Mouse (Mus musculus) neutrophil, adult 5-6 weeks (primary cell): Measurements from ENCODE around the gene Khk. TPM values are rescaled to one million over a fixed set of nuclear protein-coding genes. Genes with fewer than 3 reads are reported as not detected.

Experiments
- ATAC-seq: fragments of 151-379, 151-347 bp; 2 replicates; pipeline ENCODE4 v1.8.0; 2017; ENCODE audit warnings: mild to moderate bottlenecking, moderate TSS enrichment; ENCODE audit not compliant: insufficient number of reproducible peaks, poor library complexity, low FRiP score, severe bottlenecking; ENCODE audit errors: extremely low read depth
- total RNA-seq: library from RNA; stranded (forward); fragments of 200-1000 nt; gene quantifications from 2 replicates; pipeline ENCODE4 v1.2.3, GENCODE M21; 2017

The Khk gene
- total RNA-seq, 1 experiment from 2014 or later = 28.2 TPM

DNA sequence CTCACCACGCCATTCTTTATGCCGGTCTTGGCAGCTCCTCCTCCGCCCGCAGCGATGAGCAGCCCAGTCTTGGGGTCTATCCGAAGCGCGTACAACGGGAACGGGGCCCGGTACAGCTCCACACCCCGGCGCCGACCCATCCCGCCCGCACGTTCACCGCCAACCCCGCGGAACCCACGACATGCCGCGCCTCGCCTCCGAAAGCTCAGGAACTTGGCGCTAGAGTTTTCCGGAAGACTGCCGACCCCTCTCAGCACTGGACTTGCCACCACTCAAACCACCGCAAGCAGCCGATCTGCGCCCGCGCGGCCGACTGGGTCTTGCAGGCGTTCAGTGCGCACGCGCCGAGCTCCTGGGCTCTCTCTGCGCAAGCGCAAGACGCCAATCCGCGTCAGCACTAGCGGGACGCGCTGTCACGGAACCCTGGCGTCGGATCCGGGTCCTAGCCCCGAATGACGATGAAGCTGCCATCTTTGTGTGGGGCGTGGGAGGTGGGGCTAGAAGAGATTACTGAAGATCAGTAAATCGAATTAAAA, 38.8 kb downstream of the Khk start, which contains the start of gene Preb:
Gene Preb (minus strand): TSS at position 396 of the 536 bp plus-strand sequence.
- peak; percentile 74 for ATAC-seq

DNA sequence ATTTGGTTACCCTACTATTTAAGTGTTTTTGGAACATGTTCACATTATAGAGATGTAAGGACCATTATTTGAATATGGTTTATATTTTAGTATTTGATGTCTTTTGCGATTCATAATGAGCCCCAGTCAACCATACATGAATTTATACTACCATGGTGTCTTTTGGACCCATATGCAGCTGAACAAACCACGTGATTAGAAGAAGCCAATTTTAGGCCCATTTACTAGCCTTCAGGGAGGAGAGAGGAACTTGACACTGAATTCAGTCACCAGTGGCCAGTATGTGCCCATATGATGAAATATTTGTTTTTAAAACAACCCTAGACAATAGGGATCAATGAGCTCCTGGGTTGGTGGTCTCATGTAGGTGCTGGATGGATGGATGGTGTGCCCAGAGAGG, 39.6 kb downstream of the Khk start:
- ATAC-seq = no peak

DNA sequence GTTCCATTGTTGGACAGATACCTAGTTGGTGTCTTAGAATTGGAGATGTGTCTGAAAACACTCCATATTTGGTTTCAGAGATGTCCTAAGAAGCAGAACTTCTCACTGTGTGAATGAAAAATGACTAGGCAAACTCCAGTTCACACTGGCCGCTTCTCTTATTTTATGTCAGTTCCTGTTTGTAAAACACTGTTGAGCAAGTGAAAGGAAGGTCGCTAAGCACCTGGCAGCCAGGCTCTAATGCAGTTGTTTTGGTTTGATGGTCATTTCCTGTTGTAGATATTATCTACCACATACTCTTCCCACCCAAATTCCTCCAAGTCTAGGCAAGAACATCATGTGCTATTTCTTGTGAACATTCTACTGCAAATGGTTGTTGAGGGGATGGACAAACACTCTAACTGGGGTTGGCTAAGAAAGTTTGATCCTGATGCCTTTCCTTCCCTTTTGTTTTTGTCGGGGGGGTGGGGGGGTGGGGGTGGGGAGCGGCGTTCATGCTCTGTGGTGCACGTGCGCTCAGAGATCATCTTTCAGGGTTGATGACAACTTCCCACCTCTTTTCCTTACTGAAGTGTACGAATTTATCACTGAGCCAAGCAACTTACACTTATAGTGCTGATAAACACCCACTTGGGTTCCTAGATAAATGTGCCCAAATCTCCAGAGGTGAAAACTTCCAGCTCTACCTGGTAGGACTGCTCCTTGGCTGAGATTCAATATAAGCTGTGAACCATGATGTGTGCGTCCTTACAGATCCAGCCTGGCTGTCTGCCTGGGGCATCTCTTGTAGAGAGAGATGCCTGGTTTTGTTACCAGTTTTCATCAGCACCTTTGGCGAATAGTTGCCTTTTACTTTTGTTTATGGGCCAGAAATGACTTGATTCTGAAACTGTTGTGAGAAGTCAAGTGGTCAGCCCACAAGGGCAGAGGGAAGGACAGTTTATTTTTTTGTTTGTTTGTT, 40.6 kb downstream of the Khk start:
- ATAC-seq = peak; percentile 75

DNA sequence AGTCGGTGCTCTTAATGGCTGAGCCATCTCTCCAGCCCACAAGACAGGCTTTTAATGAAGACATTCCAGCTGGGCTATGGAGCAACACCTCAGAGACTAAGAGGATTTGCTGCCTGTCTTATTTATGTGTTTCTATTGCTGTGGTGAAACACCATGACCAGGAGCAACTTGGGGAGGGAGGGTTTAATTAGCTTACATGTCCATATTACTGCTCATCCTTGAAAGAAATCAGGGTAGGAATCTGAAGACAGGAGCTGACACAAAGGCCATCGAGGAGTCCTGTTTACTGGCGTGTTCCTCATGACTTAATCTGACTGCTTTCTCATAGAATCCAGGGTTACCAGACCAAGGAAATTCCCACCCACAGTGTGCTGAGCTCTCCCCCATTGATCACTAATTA, 42.7 kb downstream of the Khk start:
- ATAC-seq = no peak

DNA sequence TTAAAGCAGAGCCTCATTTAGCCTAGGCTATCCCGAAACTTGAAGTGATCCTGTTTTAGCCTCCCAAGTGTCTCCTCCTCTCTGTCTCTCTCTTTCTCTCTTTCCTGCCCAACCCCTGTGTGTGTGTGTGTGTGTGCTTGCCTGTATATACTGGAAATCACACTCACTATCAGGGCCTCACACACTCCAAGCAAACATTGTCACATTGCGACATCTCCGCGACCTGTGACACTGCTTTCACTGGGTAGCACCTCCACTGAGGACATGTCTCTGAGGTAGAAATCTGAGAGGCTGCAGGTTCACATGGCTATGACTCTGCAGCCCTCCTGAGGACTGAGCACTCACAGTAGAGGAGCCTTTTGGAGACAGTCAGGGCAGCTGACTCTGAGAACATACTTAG, 45.0 kb downstream of the Khk start:
- ATAC-seq = no peak

DNA sequence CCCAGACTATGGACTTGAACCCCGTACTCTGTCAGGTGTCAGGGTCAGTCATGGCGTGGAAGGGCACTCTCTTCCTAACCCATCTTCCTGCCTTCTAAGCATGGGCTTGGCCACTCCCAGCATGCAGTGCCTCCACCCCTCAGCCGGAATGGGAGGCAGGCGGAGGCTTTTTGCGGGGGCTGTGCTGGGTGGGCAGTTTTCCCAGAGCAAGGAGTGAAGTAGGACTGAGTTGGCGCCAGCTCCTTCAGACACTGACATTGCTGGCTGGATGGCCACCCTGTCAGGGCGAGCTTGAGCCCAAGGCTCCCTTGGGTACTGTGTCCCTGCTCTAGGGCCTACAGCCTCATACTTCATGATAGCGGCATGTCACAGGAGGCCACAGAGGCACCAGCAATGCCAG, 47.2 kb downstream of the Khk start, which contains the start of gene Tcf23:
Gene Tcf23 (plus strand): TSS at position 247 of the 400 bp plus-strand sequence.
- ATAC-seq = no peak

DNA sequence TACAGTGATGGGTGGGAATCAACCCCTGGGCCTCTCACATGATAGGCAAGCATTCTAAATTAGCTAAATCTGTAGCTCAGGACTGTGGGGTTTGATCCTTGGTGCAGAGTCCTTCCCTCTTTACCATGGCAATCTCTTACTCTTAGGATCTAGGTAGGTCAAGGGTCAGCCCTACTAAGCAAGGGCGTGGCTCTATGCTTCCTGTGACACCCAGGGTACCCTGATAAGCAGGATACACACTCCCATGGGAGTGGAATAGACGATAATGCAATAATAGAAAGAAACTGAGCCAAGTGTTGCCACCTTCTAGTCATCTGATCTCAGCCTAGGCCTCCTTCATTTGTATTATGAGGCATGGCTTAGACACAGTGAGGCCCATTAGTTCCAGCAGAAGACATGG, 48.2 kb downstream of the Khk start:
- no peak for ATAC-seq

DNA sequence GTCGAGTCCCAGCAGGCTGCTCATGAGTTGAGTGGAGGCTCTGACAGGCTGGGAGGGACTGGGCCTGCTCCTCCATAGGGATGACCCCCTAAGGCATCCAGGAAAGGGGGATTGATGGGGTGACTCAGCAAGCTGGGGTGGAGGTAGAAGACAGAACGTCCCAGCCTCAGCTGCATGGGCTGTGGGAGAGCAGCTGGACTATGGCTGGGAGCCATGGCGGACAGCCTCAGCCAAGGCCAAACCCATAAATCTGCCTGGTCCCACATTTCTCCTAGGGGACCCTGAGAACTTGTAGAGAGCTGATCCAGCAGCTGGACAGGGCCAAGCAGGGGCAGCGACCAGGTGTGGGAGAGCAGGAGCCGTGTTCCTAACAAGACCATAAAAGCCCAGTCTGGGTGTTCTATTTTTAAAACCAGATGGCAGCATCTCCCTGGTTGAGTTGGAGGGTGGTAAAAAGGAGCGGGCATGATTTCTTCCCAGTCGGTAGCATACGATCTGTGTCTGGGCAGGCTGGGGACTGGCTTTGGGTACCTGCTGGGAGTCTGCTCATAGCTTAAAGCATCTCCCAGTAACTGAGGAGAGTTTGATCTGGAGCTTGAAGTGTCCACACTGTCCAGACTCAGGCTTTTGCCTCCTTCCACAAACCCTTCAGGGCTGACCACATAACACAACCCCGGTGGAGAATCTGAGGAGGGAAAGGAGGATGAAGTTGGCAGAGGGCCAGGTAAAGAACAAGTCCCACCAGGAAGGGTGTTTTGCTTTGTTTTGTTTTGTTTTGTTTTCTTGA, 53.8 kb downstream of the Khk start:
- no peak for ATAC-seq

Other genes with a start within 250 kb of the Khk start
- not detected in 2 replicates for gene Dpysl5, start 209.9 kb upstream of the Khk start, total RNA-seq
- gene Mapre3, start 106.8 kb upstream of the Khk start, total RNA-seq = 1.7 and 3.0 TPM in 2 replicates
- gene Tmem214, start 53.4 kb upstream of the Khk start, total RNA-seq = 21.4 and 22.2 TPM in 2 replicates
- gene Agbl5, start 32.7 kb upstream of the Khk start, total RNA-seq = 12.3 and 14.7 TPM in 2 replicates
- gene Ost4, start 13.6 kb upstream of the Khk start, total RNA-seq = 124 and 149 TPM in 2 replicates
- 2.1 and 2.2 TPM in 2 replicates for gene Emilin1, start 8.0 kb upstream of the Khk start, total RNA-seq
- gene Cgref1, start 24.2 kb downstream of the Khk start, total RNA-seq = 0.25 and 0.47 TPM in 2 replicates
- gene Preb, start 38.9 kb downstream of the Khk start, total RNA-seq = 299 and 306 TPM in 2 replicates
- not detected in 2 replicates for gene Tcf23, start 47.2 kb downstream of the Khk start, total RNA-seq
- gene Atraid, start 126.9 kb downstream of the Khk start, total RNA-seq = 50.5 and 56.0 TPM in 2 replicates
- gene Slc5a6, start 127.5 kb downstream of the Khk start, total RNA-seq = 2.4 and 5.0 TPM in 2 replicates
- 10.6 and 19.6 TPM in 2 replicates for gene Cad, start 133.3 kb downstream of the Khk start, total RNA-seq
- gene Dnajc5g, start 184.9 kb downstream of the Khk start, total RNA-seq = not detected in 2 replicates
- gene Slc30a3, start 186.8 kb downstream of the Khk start, total RNA-seq = not detected in 2 replicates
- gene Trim54, start 195.3 kb downstream of the Khk start, total RNA-seq = not detected in 2 replicates
- not detected in 2 replicates for gene Ucn, start 217.4 kb downstream of the Khk start, total RNA-seq
- gene Mpv17, start 232.8 kb downstream of the Khk start, total RNA-seq = 17.2 and 25.9 TPM in 2 replicates